Mouse (Mus musculus): ENCODE measurements around the gene Copz2. TPM values are rescaled to one million over a fixed set of nuclear protein-coding genes. Genes with fewer than 3 reads are reported as not detected.

Copz2 gene
- polyA plus RNA-seq, 1 experiment = 39.7 TPM

- Histone ChIP-seq H3K4me3 (replicated peaks; ENCODE audit: extremely low read depth, low read depth, low read length) (no peak overlapping the region), H3K4me1 (ENCODE audit: control insufficient read depth, insufficient read depth, low read length) (peaks cover 35% of the 10 kb centered on the region)
- no peak for TF ChIP-seq POLR2A (IDR thresholded peaks at IDR 0.05; ENCODE audit: borderline replicate concordance, extremely low read depth, low read depth, low read length)
- TF ChIP-seq CTCF (IDR thresholded peaks at IDR 0.05; ENCODE audit: insufficient read depth, low read length) = no peak
- 41% methylated on average over 9 of the region's 9 CpGs for WGBS
- DNase-seq = no peak
Measured at GRCm38 (mm10) chr11:96827917-96828316, 21.8 kb upstream of the Copz2 start.

- H3K4me3 ChIP-seq (replicated peaks; ENCODE audit: extremely low read depth, low read depth, low read length) = peak overlapping the region; percentile 90
- no peak for TF ChIP-seq CTCF (IDR thresholded peaks at IDR 0.05; ENCODE audit: insufficient read depth, low read length)
- no peak for TF ChIP-seq POLR2A (IDR thresholded peaks at IDR 0.05; ENCODE audit: borderline replicate concordance, extremely low read depth, low read depth, low read length)
- peaks cover 33% of the 10 kb centered on the region for H3K4me1 ChIP-seq (ENCODE audit: control insufficient read depth, insufficient read depth, low read length)
- no peak for DNase-seq
- WGBS = 4% methylated on average over 10 of the region's 10 CpGs
Measured at GRCm38 (mm10) chr11:96828881-96829280, 20.8 kb upstream of the Copz2 start.

- TF ChIP-seq POLR2A (IDR thresholded peaks at IDR 0.05; ENCODE audit: borderline replicate concordance, extremely low read depth, low read depth, low read length) = peak; percentile 98; the same call in 1 of the 2 replicates
- TF ChIP-seq CTCF (IDR thresholded peaks at IDR 0.05; ENCODE audit: insufficient read depth, low read length) = 0 out of 2 replicates have a peak, but pooled peaks have one; percentile 2
- H3K4me1 ChIP-seq (ENCODE audit: control insufficient read depth, insufficient read depth, low read length) = peaks cover 31% of the 10 kb centered on the region
- under 1% methylated on average over 32 of the region's 33 CpGs for WGBS
- peak overlapping the region; percentile 90 for H3K4me3 ChIP-seq (replicated peaks; ENCODE audit: extremely low read depth, low read depth, low read length)
- peak; percentile 86 for DNase-seq
Measured at GRCm38 (mm10) chr11:96829403-96829812, 20.3 kb upstream of the Copz2 start.

GRCm38 (mm10) chr11:96829813-96830538, 19.7 kb upstream of the Copz2 start, which contains the start of gene Nfe2l1:
TSS of gene Nfe2l1 (minus strand) at chr11:96829968.
- Histone ChIP-seq H3K4me1 (ENCODE audit: control insufficient read depth, insufficient read depth, low read length) (peaks cover 27% of the 10 kb centered on the region), H3K4me3 (replicated peaks; ENCODE audit: extremely low read depth, low read depth, low read length) (peak within 1 kb of the TSS; percentile 96)
- under 1% methylated on average over 43 of the region's 51 CpGs for WGBS
- TF ChIP-seq POLR2A (IDR thresholded peaks at IDR 0.05; ENCODE audit: borderline replicate concordance, extremely low read depth, low read depth, low read length) (peak; percentile 49), CTCF (IDR thresholded peaks at IDR 0.05; ENCODE audit: insufficient read depth, low read length) (no peak)
- peak; percentile 98 for DNase-seq

- Histone ChIP-seq H3K4me3 (replicated peaks; ENCODE audit: extremely low read depth, low read depth, low read length) (peak overlapping the region; percentile 96), H3K4me1 (ENCODE audit: control insufficient read depth, insufficient read depth, low read length) (peaks cover 20% of the 10 kb centered on the region)
- no peak for DNase-seq
- TF ChIP-seq CTCF (IDR thresholded peaks at IDR 0.05; ENCODE audit: insufficient read depth, low read length) (no peak), POLR2A (IDR thresholded peaks at IDR 0.05; ENCODE audit: borderline replicate concordance, extremely low read depth, low read depth, low read length) (0 out of 2 replicates have a peak, but pooled peaks have one; percentile 43)
- 19% methylated on average over 13 of the region's 13 CpGs for WGBS
Measured at GRCm38 (mm10) chr11:96830539-96831216, 19.0 kb upstream of the Copz2 start.

- 66% methylated on average over 4 of the region's 4 CpGs for WGBS
- TF ChIP-seq CTCF (IDR thresholded peaks at IDR 0.05; ENCODE audit: insufficient read depth, low read length) (no peak), POLR2A (IDR thresholded peaks at IDR 0.05; ENCODE audit: borderline replicate concordance, extremely low read depth, low read depth, low read length) (no peak)
- Histone ChIP-seq H3K4me1 (ENCODE audit: control insufficient read depth, insufficient read depth, low read length) (peaks cover 14% of the 10 kb centered on the region), H3K4me3 (replicated peaks; ENCODE audit: extremely low read depth, low read depth, low read length) (no peak overlapping the region)
- DNase-seq = no peak
Measured at GRCm38 (mm10) chr11:96831516-96831915, 18.2 kb upstream of the Copz2 start.

GRCm38 (mm10) chr11:96832541-96832940, 17.1 kb upstream of the Copz2 start:
- Histone ChIP-seq H3K4me3 (replicated peaks; ENCODE audit: extremely low read depth, low read depth, low read length) (no peak overlapping the region), H3K4me1 (ENCODE audit: control insufficient read depth, insufficient read depth, low read length) (peaks cover 10% of the 10 kb centered on the region)
- TF ChIP-seq POLR2A (IDR thresholded peaks at IDR 0.05; ENCODE audit: borderline replicate concordance, extremely low read depth, low read depth, low read length) = no peak
- TF ChIP-seq CTCF (IDR thresholded peaks at IDR 0.05; ENCODE audit: insufficient read depth, low read length) = no peak
- WGBS = 92% methylated on average over 3 of the region's 3 CpGs
- DNase-seq = no peak

GRCm38 (mm10) chr11:96832973-96833372, 16.7 kb upstream of the Copz2 start:
- H3K4me3 ChIP-seq (replicated peaks; ENCODE audit: extremely low read depth, low read depth, low read length) = no peak overlapping the region
- DNase-seq = no peak
- 52% methylated on average over 2 of the region's 2 CpGs for WGBS

GRCm38 (mm10) chr11:96834127-96834526, 15.5 kb upstream of the Copz2 start:
- TF ChIP-seq CTCF (IDR thresholded peaks at IDR 0.05; ENCODE audit: insufficient read depth, low read length) (no peak), POLR2A (IDR thresholded peaks at IDR 0.05; ENCODE audit: borderline replicate concordance, extremely low read depth, low read depth, low read length) (no peak)
- H3K4me3 ChIP-seq (replicated peaks; ENCODE audit: extremely low read depth, low read depth, low read length) = no peak overlapping the region
- DNase-seq = no peak
- H3K4me1 ChIP-seq (ENCODE audit: control insufficient read depth, insufficient read depth, low read length) = peaks cover 2% of the 10 kb centered on the region; the same call in 1 of the 2 replicates
- 94% methylated on average over 1 of the region's 1 CpGs for WGBS

More at GRCm38 (mm10) chr11:96832973-96833372, 16.7 kb upstream of the Copz2 start:
- H3K4me1 ChIP-seq (ENCODE audit: control insufficient read depth, insufficient read depth, low read length) = peaks cover 5% of the 10 kb centered on the region
- TF ChIP-seq CTCF (IDR thresholded peaks at IDR 0.05; ENCODE audit: insufficient read depth, low read length) = no peak
